Mouse (Mus musculus) C2C12 (cell line): Measurements from ENCODE around the gene Olfr775.

Experiments
- CTCF ChIP-seq: IDR thresholded peaks from one replicate; pipeline ENCODE4 v1.5.1; 2011; ENCODE audit not compliant: control insufficient read depth, insufficient read depth, insufficient read length
- MAX ChIP-seq: IDR thresholded peaks from one replicate; pipeline ENCODE4 v1.6.1; 2011; ENCODE audit warnings: mild to moderate bottlenecking, control low read depth
- USF1 ChIP-seq: IDR thresholded peaks from one replicate; pipeline ENCODE4 v1.6.1; 2011; ENCODE audit warnings: low read depth, mild to moderate bottlenecking, control low read depth, moderate library complexity

DNA sequence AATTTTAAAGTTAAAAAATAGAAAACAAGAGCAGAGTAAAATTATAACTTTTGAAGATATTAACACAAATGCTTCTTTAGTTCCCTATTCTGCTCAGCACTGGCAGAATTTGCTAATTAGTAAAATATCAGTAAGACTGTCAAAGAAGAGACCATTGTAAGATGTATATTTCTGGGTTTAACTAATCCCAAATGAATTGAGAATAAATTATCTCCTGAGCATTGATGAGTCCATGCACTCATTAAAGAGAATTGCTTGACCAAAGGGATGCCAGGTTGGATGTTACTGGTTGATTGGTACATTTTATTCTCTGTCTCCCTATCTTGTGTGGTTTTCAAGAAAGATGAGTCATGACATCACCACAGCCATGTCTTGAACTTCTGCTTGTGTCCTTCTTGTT is 10.6 kb downstream of the Olfr775 start, which contains the start of gene Olfr776:
- TF ChIP-seq USF1 (no peak), CTCF (no peak), MAX (no peak)
